Mouse (Mus musculus) lung, adult 18-20 months (tissue): ENCODE results near the gene Ppp1r12a.
A peak's percentile ranks its signal among the peaks of the same experiment; 100 is the strongest.

Experiments used
- DNase-seq, 2 experiments: peaks; one replicate each; pipeline ENCODE4 v3.0.0; 2022; ENCODE audit warnings: mixed read lengths in 2 of 2

Gene Ppp1r12a

DNA sequence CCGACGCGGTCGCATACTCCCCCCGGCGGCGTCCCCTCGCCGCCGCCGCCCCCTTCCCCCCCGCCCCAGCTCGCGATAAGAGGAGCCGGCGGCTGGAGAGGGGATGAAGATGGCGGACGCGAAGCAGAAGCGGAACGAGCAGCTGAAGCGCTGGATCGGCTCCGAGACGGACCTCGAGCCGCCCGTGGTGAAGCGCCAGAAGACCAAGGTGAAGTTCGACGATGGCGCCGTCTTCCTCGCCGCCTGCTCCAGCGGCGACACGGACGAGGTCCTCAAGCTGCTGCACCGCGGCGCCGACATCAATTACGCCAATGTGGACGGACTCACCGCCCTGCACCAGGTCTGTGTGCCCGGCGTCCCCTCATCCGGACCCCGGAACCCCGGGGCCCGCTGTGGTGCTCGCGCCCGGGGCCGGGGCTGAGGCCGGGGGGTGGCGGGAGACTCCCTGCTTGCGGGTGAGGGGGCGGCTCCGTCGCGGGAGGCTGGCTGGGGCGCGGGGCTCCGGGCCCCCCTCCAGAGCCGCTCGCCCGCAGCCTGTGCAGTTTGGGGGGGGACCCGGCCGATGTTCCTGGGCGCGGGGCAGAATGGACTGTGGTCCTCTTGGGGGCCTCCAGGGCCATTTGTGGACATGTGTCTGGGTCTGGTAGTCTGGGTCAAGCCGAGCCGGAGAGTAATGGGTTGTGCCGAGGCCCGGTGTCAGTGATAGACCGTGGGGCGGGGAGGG, 466 bp downstream of the Ppp1r12a start:
- peak; percentile 23 to 33 for DNase-seq

DNA sequence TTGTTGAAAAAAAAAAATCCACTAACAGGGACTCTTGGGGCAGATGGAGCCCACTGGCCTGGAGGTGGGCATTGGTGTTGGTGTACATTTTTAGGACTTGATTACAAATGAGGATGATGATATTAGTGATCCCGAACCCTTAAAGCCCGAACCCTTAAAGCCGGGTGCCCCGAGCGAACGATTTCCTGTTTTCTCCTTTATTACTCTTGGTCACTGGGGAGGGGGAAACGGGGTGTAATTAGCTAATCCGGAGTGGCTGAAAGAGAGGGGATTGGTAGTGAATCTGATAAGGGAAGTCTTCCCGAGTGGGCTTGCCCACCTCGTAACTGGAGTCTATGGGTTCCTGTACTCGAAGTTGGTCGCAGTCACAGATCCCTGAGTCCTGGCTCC, 1.0 kb downstream of the Ppp1r12a start:
- peak in 1 of 2 experiments; percentile 8 for DNase-seq

DNA sequence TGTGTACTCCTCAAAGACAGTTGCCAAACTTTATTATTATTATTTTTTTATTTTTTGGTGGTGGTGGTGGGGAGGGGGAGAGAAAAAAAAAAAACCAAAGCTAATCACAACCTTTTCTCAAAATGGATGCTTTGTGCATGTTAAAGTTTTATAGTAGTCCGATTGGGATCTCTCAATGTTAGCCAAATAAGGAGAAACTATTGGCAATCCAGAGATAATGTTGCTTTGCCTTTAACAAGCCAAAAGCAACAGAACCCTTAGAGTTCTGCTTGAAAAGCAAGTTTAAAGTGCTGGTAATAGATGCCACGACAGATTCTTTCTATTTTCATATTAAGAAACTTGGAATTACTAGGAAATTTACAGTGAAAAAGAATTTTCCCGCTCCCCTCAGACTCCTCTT, 1.5 kb downstream of the Ppp1r12a start:
- DNase-seq: no peak

DNA sequence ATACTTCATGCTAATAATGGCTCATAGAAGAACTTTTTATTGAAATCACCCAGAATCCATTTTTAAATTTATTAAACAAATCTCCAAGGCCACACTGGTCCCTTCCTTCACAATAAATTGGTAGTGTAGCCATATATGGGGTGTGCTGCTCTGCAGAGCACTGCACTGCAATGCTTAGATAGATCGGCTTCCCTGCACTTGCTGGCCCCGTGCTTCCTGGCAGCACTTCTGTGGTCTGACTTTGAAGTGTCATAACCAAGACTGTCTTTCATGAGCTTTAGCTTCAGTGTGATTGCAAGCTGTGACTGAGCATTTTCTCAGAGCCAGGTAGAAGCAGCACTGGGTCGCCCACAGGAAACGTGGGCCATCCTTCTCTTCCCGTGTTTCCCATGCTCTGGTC, 5.8 kb downstream of the Ppp1r12a start:
- DNase-seq: peak; percentile 39 to 45

DNA sequence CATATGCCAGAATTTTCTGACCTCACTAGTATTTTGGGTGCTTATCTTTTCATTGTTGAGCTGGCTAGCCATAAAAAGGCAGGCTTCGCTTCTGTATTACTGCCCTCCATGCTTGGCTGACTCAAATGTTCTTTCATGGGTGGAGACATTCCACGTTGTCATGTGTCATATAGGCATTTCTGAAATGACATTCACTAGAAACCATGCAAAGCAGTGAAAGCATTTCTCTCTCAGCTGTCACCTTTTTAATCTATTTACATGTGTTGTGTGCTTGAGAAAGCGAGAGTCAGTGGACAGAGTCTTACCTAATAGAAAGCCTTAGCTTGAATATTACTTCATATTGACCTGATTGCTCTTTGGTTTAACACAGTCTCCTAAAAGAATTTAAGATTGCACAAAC, 8.8 kb downstream of the Ppp1r12a start:
- DNase-seq: no peak

DNA sequence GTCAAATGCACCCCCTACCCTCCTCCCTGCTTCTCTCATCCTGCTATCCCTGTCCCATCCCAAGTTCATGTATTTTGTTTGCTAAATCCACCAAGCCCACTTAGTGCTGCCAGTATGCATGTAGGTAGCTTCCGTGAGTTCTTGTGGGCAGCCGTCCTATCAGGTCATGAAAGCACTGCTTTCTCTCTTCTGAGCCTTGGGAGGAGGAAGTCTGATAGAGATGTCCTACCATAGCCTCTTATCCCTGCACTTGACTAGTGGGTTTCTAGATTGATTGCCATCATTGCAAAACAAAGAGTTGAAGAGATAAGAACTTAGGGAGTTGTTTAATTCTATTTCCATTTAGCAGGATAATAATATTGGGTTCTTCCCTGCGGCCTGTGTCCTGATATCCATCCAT, 9.6 kb downstream of the Ppp1r12a start:
- no peak for DNase-seq

DNA sequence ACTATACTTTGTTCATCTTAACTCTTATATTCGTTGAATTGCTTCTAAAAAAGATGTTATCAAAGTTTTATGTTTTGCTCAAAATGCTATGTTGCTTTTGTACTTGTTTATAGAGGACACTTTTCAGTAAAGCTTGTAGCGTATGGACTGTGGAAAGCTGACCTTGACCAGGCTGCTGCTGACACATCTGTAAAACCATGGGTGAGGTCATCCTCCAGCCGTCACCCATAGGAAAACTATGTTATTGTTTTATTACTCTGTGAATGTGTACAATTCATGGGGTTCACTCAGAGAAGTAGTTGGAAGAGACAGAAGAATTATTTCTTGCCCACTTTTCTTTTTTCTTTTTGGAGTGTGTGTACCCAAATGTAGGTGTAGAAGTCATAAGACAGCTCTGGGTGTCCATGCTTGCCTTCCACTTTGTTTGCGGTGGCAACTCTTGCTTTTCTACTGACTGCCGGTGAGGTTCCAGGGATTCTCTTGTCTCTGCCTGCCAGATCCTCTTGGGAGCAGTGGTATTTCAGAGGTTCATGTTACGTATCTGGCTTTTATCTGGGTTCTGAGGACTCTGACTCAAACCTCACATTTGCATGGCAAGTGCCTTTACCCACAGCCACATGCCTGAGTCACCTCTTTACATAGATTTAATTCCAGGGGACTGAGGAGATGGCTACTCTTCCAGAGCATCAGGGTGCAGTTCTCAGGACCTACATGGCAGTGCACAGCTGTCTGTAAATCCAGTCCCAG, 11.0 kb downstream of the Ppp1r12a start:
- no peak for DNase-seq

DNA sequence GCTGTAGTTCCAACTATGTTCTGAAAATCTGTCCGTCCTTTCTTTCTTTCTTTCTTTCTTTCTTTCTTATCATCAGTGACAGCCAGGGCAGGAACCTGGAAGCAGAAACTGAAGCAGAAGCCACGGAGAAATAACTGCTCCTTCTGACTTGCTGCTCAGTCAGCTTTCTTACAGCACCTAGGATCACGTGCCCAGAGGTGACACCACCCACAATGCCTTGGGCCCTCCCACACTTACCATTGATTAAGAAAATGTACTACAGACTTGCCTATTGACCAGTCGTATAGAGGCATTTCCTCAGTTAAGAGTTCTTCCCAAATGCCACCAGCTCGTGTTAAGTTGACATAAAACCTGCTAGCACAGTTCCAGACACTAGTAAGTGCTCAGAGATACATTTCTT, 12.1 kb downstream of the Ppp1r12a start:
- DNase-seq: no peak

DNA sequence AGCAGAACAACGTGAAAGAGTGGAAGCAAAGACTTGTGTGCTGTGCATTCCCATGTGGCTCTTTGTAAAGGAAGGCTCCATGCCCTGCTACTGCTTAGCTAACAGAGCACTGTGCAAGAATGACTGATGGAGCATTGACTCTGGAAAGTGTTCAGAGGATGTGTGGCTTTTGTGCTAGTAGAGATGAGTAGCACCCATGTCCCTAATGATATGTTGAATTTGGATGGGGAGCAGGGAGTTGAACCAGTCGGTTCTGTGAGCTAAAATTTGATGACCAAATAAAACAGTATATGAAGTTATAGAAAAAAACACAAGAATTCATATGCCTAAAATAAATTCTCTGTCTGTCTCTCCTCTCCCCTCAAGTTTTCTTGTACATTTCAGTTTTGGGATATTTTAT, 13.9 kb downstream of the Ppp1r12a start:
- no peak for DNase-seq

DNA sequence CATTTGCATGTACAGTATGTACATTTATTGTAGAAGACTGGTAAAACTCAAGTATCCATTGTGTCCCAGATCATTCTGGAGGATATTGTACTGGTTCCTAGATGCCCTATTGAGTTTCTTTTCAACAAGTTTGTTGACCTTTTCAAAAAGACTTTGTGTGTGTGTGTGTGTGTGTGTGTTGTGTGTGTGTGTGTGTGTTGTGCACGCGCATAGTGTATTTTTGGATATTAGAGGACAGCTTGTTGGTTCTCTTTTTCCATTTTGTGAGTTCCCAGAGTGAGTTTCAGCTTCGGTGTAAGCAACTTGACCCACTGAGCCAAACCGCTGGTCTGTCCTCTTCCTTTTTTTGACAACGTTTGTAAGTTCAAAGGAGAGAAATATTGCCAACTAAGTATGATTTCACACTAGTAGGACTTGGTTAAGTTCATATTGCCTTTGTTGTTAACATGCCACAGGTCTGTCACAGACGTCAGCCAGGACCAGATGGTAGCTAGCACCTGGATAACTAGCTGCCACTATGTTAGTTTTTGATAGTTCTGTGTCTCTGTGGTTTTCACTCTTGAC, 16.4 kb downstream of the Ppp1r12a start:
- DNase-seq: no peak

DNA sequence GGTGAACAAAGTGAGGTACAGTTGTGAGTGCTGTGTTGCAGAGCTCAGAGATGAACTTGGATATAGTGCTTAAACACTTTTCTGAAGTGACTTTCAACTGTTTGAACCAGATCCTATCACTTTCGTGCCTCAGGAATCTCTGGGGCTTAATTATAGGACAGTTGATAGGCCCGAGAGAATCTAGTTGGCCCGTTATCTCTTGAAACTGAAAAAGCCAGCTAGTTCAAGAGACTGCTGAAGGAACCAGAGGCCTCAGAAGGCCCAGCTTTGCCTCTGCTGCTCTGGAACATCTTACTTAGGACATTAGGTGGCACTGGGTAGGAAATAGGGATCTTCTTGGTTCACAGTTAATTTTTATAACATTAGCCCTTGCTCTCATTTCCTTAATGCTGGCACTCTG, 17.4 kb downstream of the Ppp1r12a start:
- DNase-seq: no peak

DNA sequence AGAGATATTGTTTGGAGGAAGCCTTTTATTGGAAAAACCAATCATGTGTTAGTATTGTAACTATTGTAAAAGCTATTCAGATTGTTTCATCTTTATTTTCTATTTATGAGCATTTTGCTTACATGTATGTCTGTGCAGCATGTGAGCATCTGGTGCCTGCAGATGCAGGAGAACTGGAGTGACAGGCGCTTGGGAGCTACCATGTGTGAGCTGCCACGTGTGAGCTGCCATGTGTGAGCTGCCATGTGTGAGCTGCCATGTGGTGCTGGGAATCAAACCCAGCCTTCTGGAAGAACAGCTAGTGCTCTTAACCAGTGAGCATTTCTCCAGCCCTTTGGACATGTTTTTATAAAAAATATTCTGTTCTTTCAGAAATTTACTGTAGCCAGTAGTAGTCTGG, 18.3 kb downstream of the Ppp1r12a start:
- DNase-seq: no peak

DNA sequence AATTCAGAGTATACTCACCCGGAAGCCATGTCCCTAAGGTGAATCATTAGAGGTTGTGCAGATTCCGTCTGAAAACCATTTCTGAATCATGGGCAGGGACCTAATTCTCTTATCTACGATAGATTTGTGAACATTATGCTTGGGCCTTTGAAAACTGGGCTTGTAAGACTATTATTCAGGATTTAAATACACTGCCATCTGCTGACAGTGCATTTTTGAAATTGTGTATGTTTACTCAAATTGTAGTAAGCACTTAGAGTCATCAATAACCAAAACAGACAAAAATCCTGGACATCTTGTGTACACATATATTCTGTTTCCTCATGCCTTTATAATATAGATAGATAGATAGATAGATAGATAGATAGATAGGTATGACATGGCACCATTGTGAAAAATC, 19.9 kb downstream of the Ppp1r12a start:
- no peak for DNase-seq

DNA sequence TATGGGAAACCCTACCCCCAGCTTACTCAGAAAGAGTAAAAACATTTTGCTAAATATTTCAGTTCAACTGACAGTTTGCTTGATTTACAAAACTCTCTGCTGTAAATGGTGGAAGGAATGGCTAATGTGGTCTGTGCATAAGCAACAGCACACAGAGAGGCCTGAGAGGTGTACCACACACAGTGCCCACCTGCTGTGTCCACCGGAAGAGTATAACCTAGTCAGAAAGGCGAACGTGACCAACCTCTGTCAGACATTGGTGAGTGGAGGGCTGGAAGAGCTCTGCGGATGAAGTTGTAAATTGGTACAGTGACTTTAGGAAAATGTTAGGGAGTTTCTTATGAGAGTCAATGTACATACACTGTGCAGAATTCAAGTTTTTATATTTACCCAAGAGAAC, 20.4 kb downstream of the Ppp1r12a start:
- no peak for DNase-seq

DNA sequence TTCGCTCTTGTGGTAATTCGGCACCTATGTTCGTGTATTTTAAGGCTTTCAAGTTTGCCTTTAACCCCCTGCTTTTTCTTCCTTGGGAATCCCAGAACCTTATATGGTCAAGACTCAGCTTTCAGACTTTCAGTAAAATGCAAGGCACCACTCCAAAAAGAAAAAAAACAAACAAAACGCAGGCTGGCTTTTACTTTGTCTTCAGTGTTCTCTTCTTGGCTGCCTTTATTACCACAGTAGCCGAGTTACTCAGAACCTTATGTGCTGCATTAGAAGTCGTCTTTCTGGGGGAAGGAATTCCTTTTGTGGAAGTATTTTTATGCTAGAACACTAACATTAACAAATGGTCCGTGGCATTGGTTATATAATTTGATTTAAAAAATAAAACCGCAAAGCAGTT, 22.8 kb downstream of the Ppp1r12a start:
- no peak for DNase-seq

DNA sequence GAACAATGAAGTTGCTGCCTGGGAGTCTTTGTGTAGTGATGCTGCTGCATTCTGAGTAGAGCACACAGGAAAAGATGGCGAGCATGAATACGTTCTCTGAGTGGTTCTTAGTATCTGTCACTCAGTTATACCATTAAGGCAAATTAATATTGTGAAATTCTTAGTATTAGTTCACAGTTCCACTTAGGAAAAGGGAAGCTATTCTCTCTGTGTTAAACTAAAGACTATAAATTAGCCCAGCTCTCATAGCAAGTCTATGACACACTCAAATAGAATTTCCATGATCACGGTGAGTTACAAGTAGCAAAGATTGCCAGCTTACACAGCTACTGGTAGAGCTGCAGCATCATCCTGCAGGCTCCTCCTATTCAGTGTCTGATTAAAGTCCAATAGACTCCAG, 23.3 kb downstream of the Ppp1r12a start:
- DNase-seq: no peak

DNA sequence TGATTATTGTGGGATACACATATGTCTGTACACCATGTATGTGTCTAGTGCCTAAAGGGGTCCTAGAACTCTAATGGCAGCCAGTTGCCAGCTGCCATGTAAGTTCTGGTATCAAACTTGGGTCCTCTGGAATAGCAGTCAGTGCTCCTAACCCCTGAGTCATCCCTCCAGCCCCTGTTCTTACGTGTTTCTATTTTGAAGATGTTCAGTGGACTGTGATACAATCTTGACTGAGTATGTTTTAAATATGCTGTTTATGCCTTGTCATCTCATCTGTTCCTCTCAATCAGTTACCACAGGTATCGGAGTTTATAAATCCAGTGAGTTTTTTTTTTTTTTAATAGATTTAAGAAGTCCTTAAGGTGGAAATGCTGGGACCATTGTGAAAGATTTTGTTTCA, 27.3 kb downstream of the Ppp1r12a start:
- DNase-seq: no peak

DNA sequence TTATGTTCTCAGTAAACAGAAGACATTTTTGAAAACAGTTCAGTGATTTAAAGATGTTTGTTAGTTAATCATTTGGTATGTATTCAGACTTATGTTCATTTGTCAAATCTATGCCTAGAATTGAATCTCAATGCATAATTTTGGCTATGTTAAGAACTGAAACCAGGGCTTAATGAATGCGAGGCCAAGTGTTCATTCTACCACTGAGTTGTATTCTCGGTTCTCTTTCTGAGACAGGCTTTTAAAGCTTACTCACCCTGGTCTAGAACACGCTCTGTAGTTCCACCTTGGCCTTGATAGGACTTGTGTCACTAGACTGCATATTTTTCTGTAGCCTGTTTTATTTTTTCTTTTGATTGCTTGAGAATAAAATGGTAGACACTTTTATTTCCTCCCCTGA, 28.0 kb downstream of the Ppp1r12a start:
- no peak for DNase-seq

DNA sequence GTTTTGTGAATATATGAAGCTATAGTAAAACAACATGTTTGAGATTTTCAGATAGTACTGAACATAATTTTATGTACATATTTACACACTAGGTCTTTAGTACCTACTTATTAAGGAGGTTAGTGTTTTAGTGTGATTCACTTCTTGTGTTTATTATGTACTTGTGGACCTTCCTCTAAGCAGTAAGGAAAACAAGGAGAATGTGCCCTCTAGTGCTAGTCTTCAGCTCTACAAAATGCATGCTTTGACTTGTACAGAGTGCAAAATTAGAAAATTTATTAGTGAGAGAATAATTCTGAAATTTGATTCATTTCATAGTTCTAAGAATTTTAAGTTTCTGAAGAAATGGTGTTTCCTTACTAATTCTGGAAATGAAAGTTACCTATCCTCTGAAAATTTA, 28.6 kb downstream of the Ppp1r12a start:
- DNase-seq: no peak

DNA sequence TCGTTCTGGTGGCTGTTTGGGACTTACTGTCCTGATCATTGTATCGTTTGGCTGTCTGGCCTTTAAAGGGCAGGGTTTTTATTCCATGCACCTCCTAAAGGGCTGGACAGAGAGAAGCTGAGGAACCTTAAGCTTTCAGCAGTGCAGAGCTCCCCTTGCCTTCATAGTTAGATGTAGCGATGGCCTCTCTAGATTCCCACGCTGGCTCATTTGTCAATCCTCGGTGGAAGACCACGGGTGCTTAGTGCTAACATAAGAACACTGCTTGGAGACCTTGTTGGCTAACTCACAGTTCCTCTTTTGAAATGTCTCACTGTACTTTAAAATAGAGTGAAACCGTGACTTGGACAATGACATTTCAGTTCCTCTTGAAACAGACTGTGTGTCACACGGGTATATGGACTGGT, 29.4 kb downstream of the Ppp1r12a start:
- DNase-seq: peak in 1 of 2 experiments; percentile 23

DNA sequence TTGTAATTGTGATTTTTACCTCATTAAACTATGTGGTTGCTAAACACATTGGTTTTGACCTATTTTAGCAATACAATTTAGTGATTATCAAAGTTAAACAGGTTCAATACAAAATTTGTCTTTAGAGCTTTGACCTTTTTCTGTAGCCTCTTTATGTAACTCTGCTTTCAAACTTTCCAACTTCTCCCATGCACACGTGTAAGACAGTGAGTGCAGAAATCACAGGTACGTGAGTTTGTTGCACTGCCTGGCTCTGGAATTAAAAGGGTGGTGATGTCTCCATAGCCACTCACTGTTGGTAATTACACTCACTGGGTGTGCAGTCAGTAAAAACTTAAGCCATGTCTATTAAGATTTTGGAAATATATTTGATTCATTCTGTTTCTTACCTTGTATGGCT, 30.3 kb downstream of the Ppp1r12a start:
- DNase-seq: no peak

DNA sequence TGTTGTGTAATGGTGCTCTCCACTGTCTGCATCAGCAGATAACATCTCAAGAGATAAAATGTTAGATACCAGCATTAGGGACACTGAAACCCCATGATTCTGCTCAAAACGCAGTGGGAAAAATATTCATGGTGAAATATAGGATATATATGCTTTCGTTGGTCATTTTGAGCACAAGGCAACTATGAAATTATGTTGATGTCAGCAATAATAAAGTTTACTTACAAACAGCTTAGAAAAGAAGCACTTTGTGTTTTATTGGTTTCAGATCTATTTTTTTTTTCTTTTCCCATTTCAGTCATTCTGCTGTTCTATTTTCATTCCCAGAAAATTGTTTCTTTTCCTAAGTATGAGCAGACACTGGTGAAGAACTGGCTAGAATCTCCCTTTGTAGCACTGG, 34.1 kb downstream of the Ppp1r12a start:
- no peak for DNase-seq

DNA sequence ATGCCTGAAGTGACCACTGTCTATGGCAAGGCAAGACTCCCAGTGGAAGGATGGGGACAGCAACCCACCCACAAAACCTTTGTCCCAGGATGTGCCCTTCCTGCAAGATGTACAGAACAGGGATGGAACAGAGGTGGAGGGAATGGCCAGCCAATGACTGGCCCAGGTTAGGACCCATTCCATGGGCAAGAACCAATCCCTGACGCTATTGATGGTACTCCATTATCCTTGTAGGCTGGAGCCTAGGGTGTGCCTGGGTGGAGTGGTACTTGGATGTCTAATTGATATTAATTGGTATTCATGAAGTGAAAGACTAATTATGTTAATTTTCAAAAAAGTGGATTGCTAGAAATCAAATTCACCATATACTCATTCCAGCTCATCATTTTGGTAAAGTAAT, 35.5 kb downstream of the Ppp1r12a start:
- no peak for DNase-seq

DNA sequence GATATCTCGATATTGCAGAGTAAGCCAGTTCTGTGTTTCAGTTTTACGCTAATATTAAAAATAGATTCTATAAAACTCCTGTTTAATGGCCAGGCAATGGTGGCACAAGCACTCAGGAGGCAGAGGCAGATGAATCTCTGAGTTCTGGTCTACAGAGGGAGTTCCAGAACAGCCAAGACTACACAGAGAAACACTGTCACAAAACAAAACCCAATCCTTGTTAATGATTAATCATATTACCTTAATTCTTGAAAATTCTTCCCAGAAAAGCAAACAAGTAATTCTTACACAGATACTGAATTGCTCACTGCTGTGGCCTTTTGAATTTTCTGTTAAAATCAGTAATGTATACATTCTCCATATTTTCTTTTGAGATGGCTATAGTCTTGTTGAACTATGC, 37.0 kb downstream of the Ppp1r12a start:
- no peak for DNase-seq
